Mouse (Mus musculus) olfactory bulb, adult 2 months (tissue): ENCODE measurements around the gene Plxnb3.

ENCODE experiments used
- CTCF ChIP-seq: fragments of 200-500 bp; IDR thresholded peaks from 2 replicates; pipeline ENCODE4 v1.5.1; 2012; ENCODE audit warnings: low read depth, mild to moderate bottlenecking, low read length, moderate library complexity; ENCODE audit not compliant: insufficient read depth
- POLR2A ChIP-seq: fragments of 200-500 bp; IDR thresholded peaks from 2 replicates; pipeline ENCODE4 v1.6.1; 2012; ENCODE audit warnings: mild to moderate bottlenecking, low read depth, low read length, moderate library complexity; ENCODE audit not compliant: insufficient read depth

GRCm38 (mm10) chrX:73765311-73765710 is 8.4 kb downstream of the Plxnb3 start:
- TF ChIP-seq POLR2A, result no peak
- no peak for TF ChIP-seq CTCF
